Mouse (Mus musculus) lung, postnatal 0 days (tissue): ENCODE measurements around the gene Yipf6. TPM values are rescaled to one million over a fixed set of nuclear protein-coding genes. Genes with fewer than 3 reads are reported as not detected.
"Not testable (repeated sequence)": the region's sequence is repeated elsewhere in the genome, so short reads cannot be mapped to it uniquely, and the experiment has no call there.

ENCODE experiments used
- ATAC-seq: fragments of 200-750 bp; cut with Nextera tagmentation; 2 replicates; pipeline ENCODE4 v1.8.0; 2017; ENCODE audit warnings: moderate library complexity
- DNase-seq: peaks from one replicate; pipeline ENCODE4 v3.0.0-alpha.2; 2016; ENCODE audit warnings: low spot score
- H3K27ac ChIP-seq: fragments of 300-500 bp; sonication (generic); 2 replicates; pipeline ENCODE4 v1.5.1; 2014; ENCODE audit warnings: antibody characterized with exemption, mild to moderate bottlenecking, low read length, mixed read lengths
- H3K27me3 ChIP-seq: fragments of 300-500 bp; sonication (generic); replicated peaks from 2 replicates; pipeline ENCODE4 v1.6.1; 2014; ENCODE audit warnings: low read length, mixed read lengths; ENCODE audit not compliant: insufficient read depth
- H3K36me3 ChIP-seq: fragments of 300-500 bp; sonication (generic); 2 replicates; pipeline ENCODE4 v1.6.1; 2014; ENCODE audit warnings: low read length, mixed read lengths; ENCODE audit not compliant: insufficient read depth
- H3K4me1 ChIP-seq: fragments of 300-500 bp; sonication (generic); 2 replicates; pipeline ENCODE4 v1.6.1; 2014; ENCODE audit warnings: antibody characterized with exemption, low read depth, low read length, mixed read lengths; ENCODE audit not compliant: insufficient read depth
- H3K4me2 ChIP-seq: fragments of 300-500 bp; sonication (generic); replicated peaks from 2 replicates; pipeline ENCODE4 v1.6.1; 2014; ENCODE audit warnings: low read depth, mild to moderate bottlenecking, low read length, moderate library complexity, mixed read lengths
- H3K4me3 ChIP-seq: fragments of 300-500 bp; sonication (generic); 2 replicates; pipeline ENCODE4 v1.5.1; 2014; ENCODE audit warnings: low read depth, low read length
- H3K9ac ChIP-seq: fragments of 300-500 bp; sonication (generic); replicated peaks from 2 replicates; pipeline ENCODE4 v1.6.1; 2014; ENCODE audit warnings: low read depth, mild to moderate bottlenecking
- H3K9me3 ChIP-seq: fragments of 300-500 bp; sonication (generic); 2 replicates; pipeline ENCODE4 v1.6.1; 2016; ENCODE audit warnings: low read length, mixed read lengths
- CTCF ChIP-seq: IDR thresholded peaks from 2 replicates; pipeline ENCODE4 v1.5.1; 2016; ENCODE audit warnings: antibody characterized with exemption, mild to moderate bottlenecking
- EP300 ChIP-seq: IDR thresholded peaks from 2 replicates; pipeline ENCODE4 v1.6.1; 2016; ENCODE audit warnings: antibody characterized with exemption, mild to moderate bottlenecking, control low read depth
- WGBS: fragments of 180-500 bp; shearing (Covaris S2); extraction: QIAGEN DNeasy Blood & Tissue Kit; methylation state at CpG from one replicate; pipeline ENCODE4 v1.1.7; 2014; 5-methylcytosine and 5-hydroxymethylcytosine counted together
- polyA plus RNA-seq: library from polyadenylated mRNA; unstranded; fragments of >200 nt; fragmentation: Nextera tagmentation; extraction: Ambion mirVana; gene quantifications from 2 replicates; pipeline ENCODE4 v1.2.1, GENCODE M21; 2015

Yipf6 gene
- polyA plus RNA-seq, 1 experiment from 2014 or later = 42.5 TPM

DNA sequence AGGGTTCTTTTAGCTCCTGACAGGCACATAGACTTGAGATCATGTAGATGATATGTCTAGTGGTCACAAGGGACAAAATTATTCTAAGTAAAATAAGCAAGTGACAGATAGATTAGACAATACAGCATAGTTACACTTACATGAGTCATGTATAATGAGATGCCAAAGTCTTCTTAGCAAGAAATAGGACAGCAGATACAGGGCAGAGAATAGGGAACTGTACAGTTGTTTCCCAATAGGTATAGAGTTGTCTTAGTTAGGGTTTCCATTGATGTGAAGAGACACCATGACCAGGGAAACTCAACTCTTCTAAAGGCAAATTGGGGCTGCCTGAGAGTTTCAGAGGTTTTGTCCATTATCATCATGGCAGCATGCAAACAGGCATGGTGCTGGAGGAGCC lies 27.6 kb downstream of the Yipf6 start:
- H3K27ac ChIP-seq = no peak overlapping the region
- no peaks in the 10 kb centered on the region for H3K9me3 ChIP-seq
- H3K27me3 ChIP-seq = no peaks in the 10 kb centered on the region
- no peak overlapping the region for H3K9ac ChIP-seq
- ATAC-seq (no peak), DNase-seq (no peak)
- H3K4me1 ChIP-seq = no peaks in the 10 kb centered on the region
- TF ChIP-seq EP300 (no peak), CTCF (no peak)
- H3K4me3 ChIP-seq = no peak overlapping the region
- no peaks in the 10 kb centered on the region for H3K36me3 ChIP-seq
- H3K4me2 ChIP-seq = no peak overlapping the region

DNA sequence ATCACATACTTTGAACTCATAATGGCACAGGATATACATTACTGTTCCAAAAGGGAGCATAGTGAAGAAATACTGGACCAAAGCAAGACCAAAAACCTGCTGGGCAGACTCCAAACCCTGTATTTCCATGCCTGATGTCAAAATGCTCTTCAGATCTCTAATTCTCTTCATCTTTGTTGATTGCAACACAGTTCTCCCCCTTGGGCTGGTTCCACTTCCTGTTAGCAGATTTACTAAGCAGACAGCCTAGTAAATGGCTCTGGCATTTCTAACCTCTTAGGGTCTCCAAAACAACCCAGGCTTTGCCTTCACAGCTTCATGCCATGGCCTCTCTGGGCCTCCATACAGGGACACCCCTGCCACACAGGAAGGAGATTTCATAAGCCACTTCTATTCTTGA lies 28.4 kb downstream of the Yipf6 start:
- Histone ChIP-seq H3K36me3 (no peaks in the 10 kb centered on the region), H3K9ac (no peak overlapping the region), H3K4me3 (no peak overlapping the region), H3K4me2 (no peak overlapping the region), H3K27ac (no peak overlapping the region), H3K4me1 (no peaks in the 10 kb centered on the region), H3K9me3 (no peaks in the 10 kb centered on the region), H3K27me3 (no peaks in the 10 kb centered on the region)
- ATAC-seq = no peak
- TF ChIP-seq EP300 = no peak
- DNase-seq = peak; percentile 38

DNA sequence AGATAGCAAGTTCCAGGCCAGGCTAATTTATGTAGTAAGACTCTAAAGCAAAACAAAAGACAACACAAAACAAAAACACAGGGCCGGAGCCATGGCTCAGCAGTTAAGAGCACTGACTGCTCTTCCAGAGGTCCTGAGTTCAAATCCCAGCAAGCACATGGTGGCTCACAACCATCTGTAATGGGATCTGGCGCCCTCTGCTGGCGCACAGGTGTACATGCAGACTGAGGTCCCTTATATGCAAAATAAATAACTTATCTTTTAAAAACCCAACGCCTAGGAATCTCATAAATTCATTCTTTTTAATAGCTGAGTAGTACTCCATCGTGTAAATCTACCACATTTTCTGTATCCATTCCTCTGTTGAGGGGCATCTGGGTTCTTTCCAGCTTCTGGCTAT lies 50.5 kb downstream of the Yipf6 start:
- H3K4me2 ChIP-seq, H3K27ac ChIP-seq, DNase-seq, H3K36me3 ChIP-seq, ATAC-seq, H3K27me3 ChIP-seq, H3K4me3 ChIP-seq, H3K9me3 ChIP-seq, H3K4me1 ChIP-seq, H3K9ac ChIP-seq: not testable (repeated sequence)
- 54% methylated on average over 5 of the region's 5 CpGs for WGBS
- peak; percentile 44 for TF ChIP-seq CTCF

DNA sequence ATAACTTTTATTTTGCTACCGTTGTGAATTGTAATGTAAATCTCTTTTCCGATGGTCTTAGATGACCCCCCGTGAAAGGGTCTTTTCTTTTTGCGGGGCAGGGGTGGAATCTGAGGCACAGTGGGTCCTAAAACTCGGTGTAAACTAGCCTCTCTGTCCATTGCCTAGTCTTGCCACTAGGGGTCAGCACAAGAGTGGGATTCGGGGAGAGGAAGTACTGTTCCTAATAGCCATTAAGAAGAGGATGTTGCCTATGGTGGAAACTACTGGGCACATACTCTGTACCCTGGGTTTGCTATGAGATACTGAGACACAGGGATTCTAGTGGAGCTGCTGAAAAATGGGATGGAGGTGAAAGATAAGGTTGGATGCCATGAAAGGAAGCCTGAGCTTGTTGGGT lies 53.5 kb downstream of the Yipf6 start:
- no peaks in the 10 kb centered on the region for H3K4me1 ChIP-seq
- H3K27ac ChIP-seq = no peak overlapping the region
- 36% methylated on average over 6 of the region's 6 CpGs for WGBS
- no peaks in the 10 kb centered on the region for H3K27me3 ChIP-seq
- TF ChIP-seq EP300 = no peak
- TF ChIP-seq CTCF = peak; percentile 92
- H3K4me3 ChIP-seq = no peak overlapping the region
- DNase-seq (peak; percentile 70), ATAC-seq (peak; percentile 69)
- no peak overlapping the region for H3K4me2 ChIP-seq
- no peaks in the 10 kb centered on the region for H3K36me3 ChIP-seq
- no peak overlapping the region for H3K9ac ChIP-seq
- H3K9me3 ChIP-seq = no peaks in the 10 kb centered on the region

Other genes with a start within 250 kb of the Yipf6 start
- 17.7 and 18.9 TPM in 2 replicates for gene Ophn1, start 45.3 kb upstream of the Yipf6 start, polyA plus RNA-seq
- 14.8 and 18.7 TPM in 2 replicates for gene Stard8, start 66.9 kb downstream of the Yipf6 start, polyA plus RNA-seq
- gene Efnb1, start 199.8 kb downstream of the Yipf6 start, polyA plus RNA-seq = 45.6 and 53.0 TPM in 2 replicates